Mouse (Mus musculus) hindbrain, embryonic 12.5 days (tissue): ENCODE data around the gene Ermard. TPM values are rescaled to one million over a fixed set of nuclear protein-coding genes. Genes with fewer than 3 reads are reported as not detected.
A peak's percentile ranks its signal among the peaks of the same experiment; 100 is the strongest.

Experiments
- ATAC-seq: fragments of 200-750 bp; cut with Nextera tagmentation; 2 replicates; pipeline ENCODE4 v1.8.0; 2017; ENCODE audit warnings: moderate TSS enrichment; ENCODE audit not compliant: low FRiP score
- H3K27ac ChIP-seq: fragments of 300-500 bp; sonication (generic); 2 replicates; pipeline ENCODE4 v1.5.1; 2016; ENCODE audit warnings: mild to moderate bottlenecking
- H3K27me3 ChIP-seq: fragments of 300-500 bp; sonication (generic); 2 replicates; pipeline ENCODE4 v1.6.1; 2016; ENCODE audit warnings: mild to moderate bottlenecking
- H3K36me3 ChIP-seq: fragments of 300-500 bp; sonication (generic); 2 replicates; pipeline ENCODE4 v1.6.1; 2016; ENCODE audit warnings: mild to moderate bottlenecking
- H3K4me1 ChIP-seq: fragments of 300-500 bp; sonication (generic); 2 replicates; pipeline ENCODE4 v1.6.1; 2016
- H3K4me2 ChIP-seq: fragments of 300-500 bp; sonication (generic); replicated peaks from 2 replicates; pipeline ENCODE4 v1.6.1; 2016; ENCODE audit warnings: mild to moderate bottlenecking
- H3K4me3 ChIP-seq: fragments of 300-500 bp; sonication (generic); 2 replicates; pipeline ENCODE4 v1.5.1; 2016; ENCODE audit warnings: mild to moderate bottlenecking
- H3K9ac ChIP-seq: fragments of 300-500 bp; sonication (generic); 2 replicates; pipeline ENCODE4 v1.6.1; 2016; ENCODE audit warnings: mild to moderate bottlenecking, moderate library complexity
- H3K9me3 ChIP-seq: fragments of 300-500 bp; sonication (generic); replicated peaks from 2 replicates; pipeline ENCODE4 v1.6.1; 2016; ENCODE audit warnings: mild to moderate bottlenecking
- WGBS: fragments of 180-500 bp; shearing (Covaris S2); methylation state at CpG from one replicate; pipeline ENCODE4 v1.1.7; 2016; 5-methylcytosine and 5-hydroxymethylcytosine counted together
- polyA plus RNA-seq: library from polyadenylated mRNA; unstranded; fragments of >200 nt; fragmentation: Nextera tagmentation; extraction: Ambion mirVana; gene quantifications from 2 replicates; pipeline ENCODE4 v1.2.1, GENCODE M21; 2016

The Ermard gene
- polyA plus RNA-seq, 1 experiment from 2014 or later, result 112 TPM

DNA sequence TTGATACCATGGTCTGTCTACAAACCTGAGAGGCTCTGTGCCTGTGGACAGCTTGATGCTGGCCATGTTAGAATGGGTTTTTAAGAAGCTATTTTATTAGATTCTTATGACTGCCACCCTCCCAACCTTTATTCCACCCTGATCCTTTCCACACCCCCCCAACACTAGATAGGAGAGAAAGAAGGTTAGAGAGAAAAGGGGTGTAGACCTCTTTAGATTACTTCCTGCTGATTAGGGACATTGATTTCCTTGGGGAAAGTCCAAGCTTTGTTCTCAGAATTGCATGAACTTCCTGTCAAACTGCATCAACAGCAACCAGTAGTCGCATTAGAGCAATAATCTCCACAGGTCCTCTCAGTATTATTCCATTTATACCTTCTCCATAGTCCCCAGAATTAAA, 57.7 kb downstream of the Ermard start:
- Histone ChIP-seq H3K9me3 (no peaks in the 10 kb centered on the region), H3K4me3 (no peak overlapping the region), H3K4me1 (peaks cover under 1% of the 10 kb centered on the region), H3K27ac (no peak overlapping the region), H3K27me3 (peaks cover 7% of the 10 kb centered on the region; the same call in 1 of the 2 replicates), H3K36me3 (no peaks in the 10 kb centered on the region), H3K4me2 (no peak overlapping the region), H3K9ac (no peak overlapping the region)
- 88% methylated on average over 1 of the region's 1 CpGs for WGBS
- no peak for ATAC-seq

DNA sequence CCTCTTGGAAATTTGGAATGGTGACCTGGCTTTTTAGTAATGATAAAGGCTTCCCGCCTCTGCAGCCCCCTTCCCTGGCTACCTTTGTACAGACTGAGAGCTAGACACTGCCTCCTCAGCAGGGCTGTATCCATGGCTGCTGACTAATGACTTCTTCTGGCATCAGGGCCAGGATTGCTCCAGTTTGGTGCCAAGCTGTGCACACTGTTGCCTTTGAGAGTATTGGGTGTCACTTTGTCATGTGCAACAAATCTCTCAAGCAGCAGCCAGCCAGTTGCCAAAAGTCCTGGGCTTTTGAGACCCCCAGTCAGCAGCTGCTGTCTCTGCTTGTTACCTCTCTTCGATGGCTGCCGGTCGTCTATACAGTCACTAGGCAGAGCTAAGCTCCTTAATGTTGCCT, 60.3 kb downstream of the Ermard start:
- Histone ChIP-seq H3K4me1 (no peaks in the 10 kb centered on the region), H3K27ac (no peak overlapping the region), H3K4me3 (no peak overlapping the region), H3K9me3 (no peaks in the 10 kb centered on the region), H3K9ac (no peak overlapping the region), H3K36me3 (no peaks in the 10 kb centered on the region), H3K27me3 (0 out of 2 replicates have a peak, but pooled peaks cover 7% of the 10 kb centered on the region), H3K4me2 (no peak overlapping the region)
- ATAC-seq, result no peak
- 79% methylated on average over 4 of the region's 4 CpGs for WGBS

DNA sequence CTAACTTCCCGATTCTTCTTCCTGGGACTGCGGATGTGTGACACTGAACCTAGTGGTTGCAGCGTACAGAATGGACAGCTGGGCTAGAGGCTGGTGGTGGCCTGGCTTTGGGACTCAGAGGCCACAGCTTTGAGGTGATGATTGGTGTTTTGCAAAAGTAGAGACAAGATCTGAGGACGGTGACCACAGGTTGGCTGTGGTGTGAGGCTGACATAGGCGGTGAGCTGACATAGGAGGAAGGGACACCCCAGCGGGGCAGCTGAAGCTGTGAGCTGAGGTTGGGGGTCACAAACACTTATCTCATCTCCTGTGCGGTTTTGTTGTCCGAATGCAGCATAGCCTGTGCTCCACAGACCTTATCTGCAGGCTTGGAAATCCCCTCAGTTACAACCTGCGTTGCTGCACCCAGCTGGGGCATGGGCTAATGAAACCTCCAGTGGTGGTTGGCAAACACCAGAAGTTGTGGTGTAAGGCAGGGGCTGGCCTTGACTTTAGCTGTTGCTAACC, 66.2 kb downstream of the Ermard start:
- Histone ChIP-seq H3K4me1 (peaks cover 21% of the 10 kb centered on the region), H3K4me3 (no peak overlapping the region), H3K27me3 (0 out of 2 replicates have a peak, but pooled peaks cover 8% of the 10 kb centered on the region), H3K36me3 (no peaks in the 10 kb centered on the region), H3K9ac (no peak overlapping the region), H3K4me2 (no peak overlapping the region), H3K9me3 (no peaks in the 10 kb centered on the region), H3K27ac (no peak overlapping the region)
- WGBS, result 89% methylated on average over 9 of the region's 9 CpGs
- no peak for ATAC-seq

DNA sequence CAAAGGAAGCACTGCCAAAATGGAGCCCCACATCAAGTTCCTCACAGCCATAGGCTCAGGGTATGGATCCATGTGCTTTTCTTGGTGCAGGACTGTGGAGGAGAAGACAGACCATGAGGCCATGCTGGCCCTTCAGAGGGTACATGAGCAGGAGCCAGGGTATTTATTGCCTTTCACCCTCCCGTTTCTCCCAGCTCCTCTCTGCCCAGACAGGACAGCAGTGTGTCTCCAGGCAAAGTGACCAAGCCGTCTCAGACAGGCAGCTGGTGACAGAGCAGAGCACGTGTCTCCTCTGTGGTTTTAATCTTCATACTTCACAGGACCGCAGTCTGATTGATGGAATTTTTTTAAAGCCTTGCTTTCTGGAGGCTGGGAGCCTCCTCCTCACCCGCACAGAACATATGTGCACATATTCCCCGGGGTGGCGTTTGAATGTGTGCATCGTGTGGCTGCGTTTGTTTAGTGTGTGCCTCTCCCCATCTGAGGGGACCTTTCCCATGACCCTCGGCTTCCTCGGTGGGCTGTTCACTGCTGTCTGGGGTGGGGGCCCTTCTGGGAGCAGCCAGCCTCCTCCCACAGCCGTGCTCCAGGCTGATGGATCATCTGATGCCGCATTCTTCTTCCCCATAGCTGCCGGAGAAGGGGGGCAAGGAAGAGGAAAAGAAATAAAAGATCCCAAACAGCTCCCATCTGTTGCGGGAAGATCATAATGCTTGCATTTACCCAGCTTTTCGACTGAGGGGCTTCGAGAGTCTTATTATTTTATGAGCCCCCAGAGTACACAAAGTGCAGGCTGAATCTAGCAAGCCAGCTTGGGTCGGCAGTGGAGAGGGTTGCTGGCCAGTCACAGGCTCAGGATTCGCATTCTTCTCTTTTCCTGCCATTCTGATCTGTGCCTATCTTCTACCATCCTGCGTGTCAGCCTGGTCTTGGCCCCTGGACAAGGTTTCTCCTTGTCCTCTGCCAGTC, 67.7 kb downstream of the Ermard start:
- H3K9ac ChIP-seq, result peak overlapping the region; percentile 19
- H3K36me3 ChIP-seq, result no peaks in the 10 kb centered on the region
- no peaks in the 10 kb centered on the region for H3K9me3 ChIP-seq
- 0 out of 2 replicates have a peak overlapping the region, but pooled peaks have one; percentile 30 for H3K27ac ChIP-seq
- H3K4me2 ChIP-seq, result peak overlapping the region; percentile 41
- WGBS, result 17% methylated on average over 20 of the region's 20 CpGs
- H3K4me3 ChIP-seq, result no peak overlapping the region; the same call in 1 of the 2 replicates
- H3K27me3 ChIP-seq, result 0 out of 2 replicates have a peak, but pooled peaks cover 10% of the 10 kb centered on the region
- peak; percentile 91 for ATAC-seq
- peaks cover 21% of the 10 kb centered on the region for H3K4me1 ChIP-seq

DNA sequence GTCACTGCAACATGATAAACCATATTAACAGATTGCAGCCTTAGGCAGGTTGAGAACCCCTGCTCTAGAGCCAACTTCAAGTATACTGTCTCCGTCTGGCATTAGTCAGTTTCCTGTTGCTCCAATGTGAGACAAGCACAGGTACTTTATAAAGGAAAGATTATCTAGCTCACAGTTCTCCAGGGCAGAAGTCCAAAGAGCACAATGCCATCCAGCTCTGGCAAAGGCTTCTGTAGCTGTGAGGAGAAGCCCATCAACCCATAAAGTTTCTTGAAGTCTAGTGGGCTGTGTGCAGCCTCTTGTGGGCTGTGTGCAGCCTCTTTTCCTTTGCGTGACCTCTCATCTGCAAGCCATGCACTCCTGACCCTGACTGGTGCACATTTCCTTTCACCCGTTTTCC, 74.5 kb downstream of the Ermard start:
- Histone ChIP-seq H3K4me2 (no peak overlapping the region), H3K9me3 (no peaks in the 10 kb centered on the region), H3K4me3 (no peak overlapping the region), H3K9ac (no peak overlapping the region), H3K27ac (no peak overlapping the region), H3K36me3 (no peaks in the 10 kb centered on the region), H3K4me1 (0 out of 2 replicates have a peak, but pooled peaks cover 3% of the 10 kb centered on the region), H3K27me3 (0 out of 2 replicates have a peak, but pooled peaks cover 7% of the 10 kb centered on the region)
- 74% methylated on average over 3 of the region's 3 CpGs for WGBS
- ATAC-seq, result no peak

DNA sequence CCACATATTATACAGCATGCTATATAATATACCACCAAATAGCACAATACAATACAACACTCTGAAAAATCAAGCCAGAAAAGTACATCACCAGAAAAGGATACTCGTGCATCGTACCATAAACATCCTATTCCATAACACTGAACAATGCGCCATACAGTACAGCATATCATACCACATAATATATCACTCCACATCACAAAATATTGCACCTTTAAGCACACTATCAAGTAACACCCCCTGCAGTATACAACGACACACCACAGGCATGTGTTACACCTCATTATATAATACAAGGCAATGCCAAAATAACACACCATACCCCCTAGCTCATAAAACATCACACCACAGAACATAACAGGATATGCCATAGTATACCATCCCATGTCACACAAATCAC, 79.1 kb downstream of the Ermard start:
- H3K9ac ChIP-seq, result no peak overlapping the region
- H3K4me2 ChIP-seq, result no peak overlapping the region
- H3K4me3 ChIP-seq, result no peak overlapping the region
- no peak overlapping the region for H3K27ac ChIP-seq
- no peaks in the 10 kb centered on the region for H3K4me1 ChIP-seq
- H3K27me3 ChIP-seq, result no peaks in the 10 kb centered on the region
- no peak for ATAC-seq
- H3K9me3 ChIP-seq, result no peaks in the 10 kb centered on the region
- WGBS, result 97% methylated on average over 4 of the region's 4 CpGs
- H3K36me3 ChIP-seq, result no peaks in the 10 kb centered on the region

DNA sequence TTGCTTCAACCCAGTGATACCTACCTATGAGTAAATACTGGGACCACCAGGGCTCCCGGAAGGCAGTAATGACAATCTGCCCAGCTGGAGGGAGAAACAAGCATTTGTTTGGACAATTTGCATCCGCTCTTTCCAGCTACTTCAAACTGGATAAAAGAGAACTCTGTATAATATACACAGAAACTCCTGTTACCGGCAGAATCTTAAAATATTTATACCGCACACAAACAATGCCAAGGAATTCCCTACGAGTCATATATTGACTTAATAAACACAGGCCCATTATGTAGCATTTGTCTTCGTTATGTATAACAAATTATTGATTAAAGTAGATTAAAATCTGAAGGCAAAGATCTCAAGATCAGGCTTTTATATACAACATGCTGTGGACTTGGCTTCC, 79.6 kb downstream of the Ermard start:
- H3K27me3 ChIP-seq, result no peaks in the 10 kb centered on the region
- 85% methylated on average over 6 of the region's 6 CpGs for WGBS
- ATAC-seq, result no peak
- H3K36me3 ChIP-seq, result no peaks in the 10 kb centered on the region
- H3K4me2 ChIP-seq, result no peak overlapping the region
- H3K4me1 ChIP-seq, result no peaks in the 10 kb centered on the region
- no peak overlapping the region for H3K9ac ChIP-seq
- no peaks in the 10 kb centered on the region for H3K9me3 ChIP-seq
- no peak overlapping the region for H3K4me3 ChIP-seq
- H3K27ac ChIP-seq, result no peak overlapping the region

DNA sequence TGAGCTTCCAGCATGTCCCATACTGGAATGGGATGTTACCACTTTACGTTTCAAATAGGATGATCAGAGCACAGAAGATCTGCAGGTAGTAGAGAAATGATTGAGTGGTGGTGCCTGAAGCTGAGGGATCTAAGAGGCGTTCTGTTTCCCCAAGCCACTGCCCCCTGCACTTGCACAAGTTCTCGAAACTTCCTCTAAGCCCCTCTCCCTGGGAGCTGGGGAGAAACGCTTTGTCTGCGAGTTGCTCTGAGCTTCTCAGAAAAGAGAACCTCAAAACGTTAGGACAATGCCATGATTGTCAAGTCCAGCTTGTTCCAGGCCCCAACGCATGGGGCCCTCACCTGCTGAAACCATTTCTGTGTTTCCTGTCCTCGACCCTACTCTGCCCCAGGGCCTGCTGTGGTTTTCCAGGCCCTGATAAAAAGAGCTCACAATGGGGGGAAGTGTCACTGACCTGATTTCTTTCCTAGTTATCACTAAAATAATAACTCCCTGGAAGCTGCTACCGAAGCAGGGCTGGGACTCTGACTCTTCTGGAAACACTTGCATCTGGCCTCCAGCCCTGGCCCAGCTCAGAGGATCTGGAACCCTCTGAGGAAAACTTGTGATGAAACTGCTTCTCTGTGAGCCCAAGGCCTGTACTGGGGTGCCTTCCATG, 88.8 kb downstream of the Ermard start:
- H3K36me3 ChIP-seq, result no peaks in the 10 kb centered on the region
- no peaks in the 10 kb centered on the region for H3K27me3 ChIP-seq
- no peaks in the 10 kb centered on the region for H3K9me3 ChIP-seq
- no peak overlapping the region for H3K9ac ChIP-seq
- H3K4me1 ChIP-seq, result no peaks in the 10 kb centered on the region
- H3K4me3 ChIP-seq, result no peak overlapping the region
- no peak overlapping the region for H3K27ac ChIP-seq
- H3K4me2 ChIP-seq, result no peak overlapping the region
- ATAC-seq, result no peak
- WGBS, result 68% methylated on average over 9 of the region's 9 CpGs

DNA sequence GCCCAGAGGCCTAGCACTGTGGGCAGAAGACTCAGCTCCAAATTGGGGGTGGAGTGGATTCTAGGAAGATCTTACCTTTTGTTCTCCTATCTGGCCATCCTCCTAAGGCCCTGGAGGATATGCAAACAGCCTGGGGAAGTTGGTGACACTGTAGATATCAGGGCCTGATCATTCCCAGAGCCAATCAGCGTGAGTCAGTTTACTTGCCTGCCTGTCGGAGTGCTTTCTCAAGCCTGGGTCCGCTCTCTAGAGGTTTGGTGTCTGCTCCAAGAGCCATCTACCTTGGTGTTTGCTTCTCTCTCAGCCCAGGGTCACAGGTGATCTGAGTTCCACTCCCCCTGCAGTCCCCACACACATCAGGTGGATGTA, 89.3 kb downstream of the Ermard start:
- Histone ChIP-seq H3K4me1 (no peaks in the 10 kb centered on the region), H3K27ac (no peak overlapping the region), H3K27me3 (no peaks in the 10 kb centered on the region), H3K4me3 (no peak overlapping the region), H3K36me3 (no peaks in the 10 kb centered on the region), H3K4me2 (no peak overlapping the region), H3K9me3 (no peaks in the 10 kb centered on the region), H3K9ac (no peak overlapping the region)
- WGBS, result 91% methylated on average over 3 of the region's 3 CpGs
- no peak for ATAC-seq

DNA sequence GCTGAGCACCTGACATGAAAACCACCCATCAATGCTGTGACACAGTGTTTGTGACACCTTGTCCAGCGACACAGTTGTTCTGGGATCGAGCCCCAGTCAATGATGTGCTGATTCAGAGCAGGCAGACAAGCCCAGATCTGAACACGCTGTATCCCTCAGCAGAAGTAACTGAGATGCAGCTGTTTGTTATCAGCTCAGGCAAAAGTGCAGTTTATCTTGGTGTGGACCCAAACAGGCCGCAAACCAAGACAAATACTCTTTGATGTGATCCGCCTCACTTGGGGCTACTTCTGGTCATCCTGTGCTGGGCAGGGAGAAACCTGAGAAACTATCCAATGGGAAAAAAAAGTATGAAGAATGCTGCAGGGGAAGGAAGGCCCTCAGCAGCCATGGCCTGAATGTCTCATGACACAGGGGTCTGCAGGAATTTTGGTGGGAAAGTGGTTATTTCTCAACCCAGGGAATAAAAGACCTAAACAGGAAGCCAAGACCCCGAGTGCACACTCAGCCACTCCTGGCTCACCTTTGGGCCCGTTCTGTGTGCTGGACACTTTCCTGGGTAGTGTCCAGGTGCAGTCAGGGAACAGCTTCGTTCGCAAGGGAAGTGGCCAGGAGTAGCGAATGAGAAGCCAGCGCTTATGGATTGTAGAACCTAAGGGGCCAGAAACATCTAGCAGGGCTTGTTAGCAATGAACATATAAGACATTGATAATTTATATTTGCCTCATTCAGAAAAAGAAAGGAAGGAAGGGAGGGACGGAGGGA, 94.1 kb downstream of the Ermard start:
- Histone ChIP-seq H3K4me1 (no peaks in the 10 kb centered on the region), H3K27me3 (no peaks in the 10 kb centered on the region; the same call in 1 of the 2 replicates), H3K27ac (no peak overlapping the region), H3K36me3 (no peaks in the 10 kb centered on the region), H3K9me3 (no peaks in the 10 kb centered on the region), H3K4me3 (no peak overlapping the region), H3K9ac (no peak overlapping the region), H3K4me2 (no peak overlapping the region)
- 92% methylated on average over 12 of the region's 12 CpGs for WGBS
- no peak for ATAC-seq

DNA sequence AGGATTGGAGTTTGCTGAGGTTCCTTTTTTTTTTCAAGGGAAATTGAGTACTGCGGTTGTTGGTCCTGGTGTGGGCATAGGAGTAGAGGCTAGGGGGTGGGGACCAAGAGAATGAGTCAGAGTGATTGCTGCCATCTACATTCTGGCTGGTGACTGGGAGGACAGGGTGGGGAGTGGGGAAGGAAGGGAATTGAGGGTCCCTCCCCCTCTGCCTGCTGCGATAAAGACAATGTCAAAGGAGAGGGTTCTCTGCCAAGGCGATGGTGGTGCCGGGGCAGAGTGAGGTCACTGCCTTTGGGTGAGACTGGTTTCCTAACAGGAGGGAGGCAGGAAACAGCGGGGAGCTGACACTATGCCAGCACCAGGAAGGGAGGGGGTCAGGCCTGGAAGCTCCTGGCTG, 96.4 kb downstream of the Ermard start:
- H3K36me3 ChIP-seq, result no peaks in the 10 kb centered on the region
- H3K27ac ChIP-seq, result no peak overlapping the region
- H3K4me1 ChIP-seq, result no peaks in the 10 kb centered on the region
- peak overlapping the region; percentile 38; the same call in 1 of the 2 replicates for H3K9ac ChIP-seq
- no peaks in the 10 kb centered on the region; the same call in 1 of the 2 replicates for H3K27me3 ChIP-seq
- no peak overlapping the region for H3K4me2 ChIP-seq
- no peak overlapping the region for H3K4me3 ChIP-seq
- H3K9me3 ChIP-seq, result no peaks in the 10 kb centered on the region
- ATAC-seq, result no peak
- WGBS, result 70% methylated on average over 5 of the region's 5 CpGs
